Mouse (Mus musculus) forebrain, postnatal 0 days (tissue): Measurements from ENCODE around the gene Mrps11. TPM values are rescaled to one million over a fixed set of nuclear protein-coding genes. Genes with fewer than 3 reads are reported as not detected.
A peak's percentile ranks its signal among the peaks of the same experiment; 100 is the strongest.

Source experiments
- ATAC-seq: fragments of 200-750 bp; cut with Nextera tagmentation; 2 replicates; pipeline ENCODE4 v1.8.0; 2017; ENCODE audit warnings: mild to moderate bottlenecking, moderate library complexity
- DNase-seq: peaks from one replicate; pipeline ENCODE4 v3.0.0-alpha.2; 2015
- H3K27ac ChIP-seq: fragments of 300-500 bp; sonication (generic); 2 replicates; pipeline ENCODE4 v1.5.1; 2014; ENCODE audit warnings: low read depth, mild to moderate bottlenecking, antibody characterized with exemption, low read length, moderate library complexity, mixed read lengths
- H3K27me3 ChIP-seq: fragments of 300-500 bp; sonication (generic); 2 replicates; pipeline ENCODE4 v1.6.1; 2014; ENCODE audit warnings: mild to moderate bottlenecking, low read length, mixed read lengths; ENCODE audit not compliant: insufficient read depth
- H3K36me3 ChIP-seq: fragments of 300-500 bp; sonication (generic); 2 replicates; pipeline ENCODE4 v1.6.1; 2014; ENCODE audit warnings: mild to moderate bottlenecking, moderate library complexity; ENCODE audit not compliant: insufficient read depth
- H3K4me1 ChIP-seq: fragments of 300-500 bp; sonication (generic); 2 replicates; pipeline ENCODE4 v1.6.1; 2014; ENCODE audit warnings: antibody characterized with exemption; ENCODE audit not compliant: insufficient read depth
- H3K4me2 ChIP-seq: fragments of 300-500 bp; sonication (generic); 2 replicates; pipeline ENCODE4 v1.6.1; 2014; ENCODE audit warnings: low read depth, mild to moderate bottlenecking, moderate library complexity
- H3K4me3 ChIP-seq: fragments of 300-500 bp; sonication (generic); 2 replicates; pipeline ENCODE4 v1.5.1; 2014; ENCODE audit warnings: low read depth, low read length, mixed read lengths
- H3K9ac ChIP-seq: fragments of 300-500 bp; sonication (generic); 2 replicates; pipeline ENCODE4 v1.6.1; 2014; ENCODE audit warnings: mild to moderate bottlenecking
- H3K9me3 ChIP-seq: fragments of 300-500 bp; sonication (generic); 2 replicates; pipeline ENCODE4 v1.6.1; 2016; ENCODE audit warnings: low read length
- CTCF ChIP-seq: sonication (generic); IDR thresholded peaks from 2 replicates; pipeline ENCODE4 v1.5.1; 2016; ENCODE audit warnings: antibody characterized with exemption, control low read depth, low read depth
- WGBS: fragments of 180-500 bp; shearing (Covaris S2); extraction: QIAGEN DNeasy Blood & Tissue Kit; methylation state at CpG from one replicate; pipeline ENCODE4 v1.1.7; 2014; 5-methylcytosine and 5-hydroxymethylcytosine counted together
- polyA plus RNA-seq: library from polyadenylated mRNA; unstranded; fragments of >200 nt; fragmentation: Nextera tagmentation; extraction: Ambion mirVana; gene quantifications from 2 replicates; pipeline ENCODE4 v1.2.1, GENCODE M21; 2015
- total RNA-seq: library from RNA; depleted of rRNA; stranded (reverse); fragments of >200 nt; gene quantifications from 2 replicates; pipeline ENCODE4 v1.2.3, GENCODE M21; 2014; rRNA removed

Mrps11 gene
- total RNA-seq (44.7 and 51.6 TPM in 2 replicates), polyA plus RNA-seq (70.4 and 77.5 TPM in 2 replicates)

GRCm38 (mm10) chr7:78782639-78783581 lies at the start of gene Mrps11, which contains the start of gene Mrpl46:
TSS of gene Mrps11 (plus strand) at chr7:78783119.
TSS of gene Mrpl46 (minus strand) at chr7:78783531.
- peak; percentile 94 for DNase-seq
- H3K9me3 ChIP-seq, result no peaks in the 10 kb centered on the region
- WGBS, result under 1% methylated on average over 44 of the region's 44 CpGs
- peak within 1 kb of the TSS; percentile 69 for H3K27ac ChIP-seq
- H3K4me3 ChIP-seq, result peak within 1 kb of the TSS; percentile 63
- H3K36me3 ChIP-seq, result peaks cover 23% of the 10 kb centered on the region
- H3K4me2 ChIP-seq, result peak within 1 kb of the TSS; percentile 93
- peaks cover 6% of the 10 kb centered on the region for H3K4me1 ChIP-seq
- ATAC-seq, result peak; percentile 100
- H3K27me3 ChIP-seq, result no peaks in the 10 kb centered on the region
- no peak; the same call in 1 of the 2 replicates for TF ChIP-seq CTCF
- H3K9ac ChIP-seq, result peak within 1 kb of the TSS; percentile 71

GRCm38 (mm10) chr7:78737196-78737595 lies 45.7 kb upstream of the Mrps11 start:
- DNase-seq (no peak), ATAC-seq (no peak)
- Histone ChIP-seq H3K27ac (no peak overlapping the region), H3K27me3 (no peaks in the 10 kb centered on the region), H3K4me3 (no peak overlapping the region), H3K36me3 (no peaks in the 10 kb centered on the region), H3K4me1 (no peaks in the 10 kb centered on the region), H3K9ac (no peak overlapping the region), H3K9me3 (no peaks in the 10 kb centered on the region), H3K4me2 (no peak overlapping the region)
- WGBS, result 93% methylated on average over 6 of the region's 6 CpGs
- no peak for TF ChIP-seq CTCF

DNA sequence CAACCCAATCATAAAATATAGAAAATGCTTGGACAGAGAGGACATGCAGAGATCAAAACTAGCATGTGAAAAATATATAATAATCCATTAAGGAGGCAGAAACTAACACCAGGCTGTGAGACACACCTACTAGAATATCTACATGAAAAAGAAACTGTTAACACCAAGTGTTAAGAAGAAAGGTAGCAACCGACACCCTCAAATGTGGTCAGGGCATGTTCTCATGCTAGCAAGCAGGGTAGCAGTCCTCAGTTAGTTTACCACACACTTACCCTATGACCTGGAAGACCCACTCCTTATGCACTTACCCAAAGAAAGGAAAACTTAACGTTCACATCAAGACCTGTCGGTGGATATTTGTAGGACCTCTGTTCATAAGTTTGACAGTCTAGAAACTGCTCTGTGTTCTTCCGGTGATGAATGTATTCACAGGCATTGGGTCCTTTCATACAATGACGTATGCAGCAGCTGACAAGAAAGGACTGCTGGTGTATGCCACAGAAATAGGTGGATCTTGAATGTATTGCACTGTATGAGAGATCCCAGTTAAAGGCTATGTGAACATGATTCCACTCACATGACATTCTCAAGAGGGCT lies 45.2 kb upstream of the Mrps11 start, which contains the start of gene Ntrk3:
Gene Ntrk3 (minus strand): TSS at position 399 of the 597 bp plus-strand sequence.
- no peak for ATAC-seq
- H3K4me2 ChIP-seq, result no peak within 1 kb of the TSS
- 85% methylated on average over 5 of the region's 5 CpGs for WGBS
- no peak for DNase-seq
- no peak within 1 kb of the TSS for H3K9ac ChIP-seq
- no peak for TF ChIP-seq CTCF
- H3K9me3 ChIP-seq, result no peaks in the 10 kb centered on the region
- H3K4me3 ChIP-seq, result no peak within 1 kb of the TSS
- no peaks in the 10 kb centered on the region for H3K36me3 ChIP-seq
- no peaks in the 10 kb centered on the region for H3K4me1 ChIP-seq
- no peak within 1 kb of the TSS for H3K27ac ChIP-seq
- no peaks in the 10 kb centered on the region for H3K27me3 ChIP-seq

DNA sequence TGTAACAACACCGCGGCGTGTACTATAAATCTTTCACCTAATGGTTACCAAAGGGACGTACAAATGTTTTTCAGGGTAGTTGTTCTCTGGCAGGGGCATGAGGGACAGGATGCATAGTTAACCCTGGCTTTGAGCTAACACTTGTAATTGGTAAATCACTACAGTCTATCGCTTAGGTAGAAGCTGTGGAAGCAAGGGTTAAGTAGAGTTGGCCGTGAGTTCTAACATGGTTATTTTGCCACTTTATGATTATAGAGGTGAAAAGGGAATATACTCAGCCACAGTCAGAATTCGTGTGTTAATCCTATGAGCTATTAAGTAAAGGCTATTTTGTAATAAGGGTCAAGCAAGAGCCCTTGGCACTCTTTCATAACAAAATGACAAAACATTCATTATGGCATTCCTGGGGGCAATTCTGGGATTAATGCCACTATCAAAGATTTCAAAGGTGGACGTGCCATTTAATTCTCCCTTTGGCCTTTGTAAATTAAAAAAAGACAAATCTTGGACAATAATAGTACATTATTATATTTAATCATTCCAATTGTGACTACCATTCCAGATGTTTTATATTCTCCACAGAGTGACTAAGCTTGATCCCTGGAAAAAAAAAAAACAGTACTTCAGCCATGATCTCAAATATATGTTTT lies 43.4 kb upstream of the Mrps11 start:
- H3K27me3 ChIP-seq, result no peaks in the 10 kb centered on the region
- no peak overlapping the region for H3K4me2 ChIP-seq
- 78% methylated on average over 8 of the region's 8 CpGs for WGBS
- no peak overlapping the region for H3K27ac ChIP-seq
- no peak for TF ChIP-seq CTCF
- no peak for DNase-seq
- no peak overlapping the region for H3K4me3 ChIP-seq
- no peaks in the 10 kb centered on the region for H3K9me3 ChIP-seq
- no peak for ATAC-seq
- no peaks in the 10 kb centered on the region for H3K36me3 ChIP-seq
- H3K9ac ChIP-seq, result no peak overlapping the region
- H3K4me1 ChIP-seq, result no peaks in the 10 kb centered on the region

GRCm38 (mm10) chr7:78743731-78744385 lies 39.1 kb upstream of the Mrps11 start:
- Histone ChIP-seq H3K9ac (no peak overlapping the region), H3K27me3 (no peaks in the 10 kb centered on the region)

GRCm38 (mm10) chr7:78752961-78753360 lies 30.0 kb upstream of the Mrps11 start:
- ATAC-seq (no peak), DNase-seq (no peak)
- no peak overlapping the region for H3K27ac ChIP-seq
- no peak overlapping the region for H3K4me2 ChIP-seq
- H3K27me3 ChIP-seq, result no peaks in the 10 kb centered on the region
- 0 out of 2 replicates have a peak, but pooled peaks cover 5% of the 10 kb centered on the region for H3K4me1 ChIP-seq
- no peak for TF ChIP-seq CTCF
- no peak overlapping the region for H3K4me3 ChIP-seq
- 91% methylated on average over 4 of the region's 4 CpGs for WGBS
- H3K9ac ChIP-seq, result no peak overlapping the region
- no peaks in the 10 kb centered on the region for H3K9me3 ChIP-seq
- H3K36me3 ChIP-seq, result no peaks in the 10 kb centered on the region

More at GRCm38 (mm10) chr7:78743731-78744385, 39.1 kb upstream of the Mrps11 start:
- Histone ChIP-seq H3K36me3 (no peaks in the 10 kb centered on the region), H3K4me1 (no peaks in the 10 kb centered on the region), H3K27ac (no peak overlapping the region), H3K4me2 (no peak overlapping the region), H3K9me3 (no peaks in the 10 kb centered on the region), H3K4me3 (no peak overlapping the region)
- 84% methylated on average over 5 of the region's 5 CpGs for WGBS
- DNase-seq, result no peak
- TF ChIP-seq CTCF, result no peak
- no peak for ATAC-seq
